Mouse (Mus musculus) small intestine, adult 2 months (tissue): ENCODE data around the gene Gm10647.

Experiments
- CTCF ChIP-seq: fragments of 200-500 bp; IDR thresholded peaks from 2 replicates; pipeline ENCODE4 v1.5.1; 2012; ENCODE audit warnings: low read depth, mild to moderate bottlenecking, control low read depth, inconsistent platforms, low read length, moderate library complexity, mixed read lengths; ENCODE audit not compliant: insufficient replicate concordance, insufficient read length; ENCODE audit errors: extremely low read depth
- POLR2A ChIP-seq: fragments of 200-500 bp; IDR thresholded peaks from 2 replicates; pipeline ENCODE4 v1.6.1; 2012; ENCODE audit warnings: low read depth, mild to moderate bottlenecking, control low read depth, inconsistent platforms, low read length, moderate library complexity

GRCm38 (mm10) chr9:66833851-66834250 is 37.0 kb downstream of the Gm10647 start:
- peak; percentile 5; the same call in 1 of the 2 replicates for TF ChIP-seq CTCF
- TF ChIP-seq POLR2A, result no peak
